Mouse (Mus musculus) heart, postnatal 0 days (tissue): ENCODE measurements around the gene Lzic. TPM values are rescaled to one million over a fixed set of nuclear protein-coding genes. Genes with fewer than 3 reads are reported as not detected.
A peak's percentile ranks its signal among the peaks of the same experiment; 100 is the strongest.
"Not testable (repeated sequence)": the region's sequence is repeated elsewhere in the genome, so short reads cannot be mapped to it uniquely, and the experiment has no call there.

Source experiments
- ATAC-seq: fragments of 200-750 bp; cut with Nextera tagmentation; 2 replicates; pipeline ENCODE4 v1.8.0; 2017; ENCODE audit warnings: low read depth, moderate number of reproducible peaks, moderate library complexity; ENCODE audit not compliant: insufficient read depth
- DNase-seq: peaks from one replicate; pipeline ENCODE4 v3.0.0-alpha.2; 2016; ENCODE audit warnings: low spot score
- H3K27ac ChIP-seq: fragments of 300-500 bp; sonication (generic); 2 replicates; pipeline ENCODE4 v1.5.1; 2014; ENCODE audit warnings: low read depth, mild to moderate bottlenecking
- H3K27me3 ChIP-seq: fragments of 300-500 bp; sonication (generic); 2 replicates; pipeline ENCODE4 v1.6.1; 2014; ENCODE audit warnings: low read length, mixed read lengths; ENCODE audit not compliant: control insufficient read depth, insufficient read depth
- H3K36me3 ChIP-seq: fragments of 300-500 bp; sonication (generic); replicated peaks from 2 replicates; pipeline ENCODE4 v1.6.1; 2014; ENCODE audit warnings: low read length, mixed read lengths; ENCODE audit not compliant: control insufficient read depth, insufficient read depth
- H3K4me1 ChIP-seq: fragments of 300-500 bp; sonication (generic); 2 replicates; pipeline ENCODE4 v1.6.1; 2014; ENCODE audit warnings: antibody characterized with exemption; ENCODE audit not compliant: control insufficient read depth, insufficient read depth
- H3K4me2 ChIP-seq: fragments of 300-500 bp; sonication (generic); 2 replicates; pipeline ENCODE4 v1.6.1; 2014; ENCODE audit warnings: low read depth, mild to moderate bottlenecking, low read length, moderate library complexity
- H3K4me3 ChIP-seq: fragments of 300-500 bp; sonication (generic); 2 replicates; pipeline ENCODE4 v1.5.1; 2014; ENCODE audit warnings: low read depth, low read length
- H3K9ac ChIP-seq: fragments of 300-500 bp; sonication (generic); replicated peaks from 2 replicates; pipeline ENCODE4 v1.6.1; 2014; ENCODE audit warnings: low read depth, low read length, mixed read lengths
- H3K9me3 ChIP-seq: fragments of 300-500 bp; sonication (generic); replicated peaks from 2 replicates; pipeline ENCODE4 v1.6.1; 2016; ENCODE audit warnings: low read length; ENCODE audit not compliant: control insufficient read depth
- CTCF ChIP-seq: IDR thresholded peaks from 2 replicates; pipeline ENCODE4 v1.5.1; 2016; ENCODE audit warnings: antibody characterized with exemption, control low read depth, low read depth
- EP300 ChIP-seq: IDR thresholded peaks from 2 replicates; pipeline ENCODE4 v1.6.1; 2016; ENCODE audit warnings: antibody characterized with exemption, low read depth
- WGBS: fragments of 180-500 bp; shearing (Covaris S2); extraction: QIAGEN DNeasy Blood & Tissue Kit; methylation state at CpG from one replicate; pipeline ENCODE4 v1.1.7; 2014; 5-methylcytosine and 5-hydroxymethylcytosine counted together
- polyA plus RNA-seq: library from polyadenylated mRNA; unstranded; fragments of >200 nt; fragmentation: Nextera tagmentation; extraction: Ambion mirVana; gene quantifications from 2 replicates; pipeline ENCODE4 v1.2.1, GENCODE M21; 2015
- total RNA-seq: library from RNA; depleted of rRNA; stranded (reverse); fragments of >200 nt; gene quantifications from 2 replicates; pipeline ENCODE4 v1.2.3, GENCODE M21; 2014; ENCODE audit warnings: low replicate concordance

The Lzic gene
- total and polyA plus RNA-seq, 2 experiments from 2014 or later = 27.2 to 33.7 TPM

DNA sequence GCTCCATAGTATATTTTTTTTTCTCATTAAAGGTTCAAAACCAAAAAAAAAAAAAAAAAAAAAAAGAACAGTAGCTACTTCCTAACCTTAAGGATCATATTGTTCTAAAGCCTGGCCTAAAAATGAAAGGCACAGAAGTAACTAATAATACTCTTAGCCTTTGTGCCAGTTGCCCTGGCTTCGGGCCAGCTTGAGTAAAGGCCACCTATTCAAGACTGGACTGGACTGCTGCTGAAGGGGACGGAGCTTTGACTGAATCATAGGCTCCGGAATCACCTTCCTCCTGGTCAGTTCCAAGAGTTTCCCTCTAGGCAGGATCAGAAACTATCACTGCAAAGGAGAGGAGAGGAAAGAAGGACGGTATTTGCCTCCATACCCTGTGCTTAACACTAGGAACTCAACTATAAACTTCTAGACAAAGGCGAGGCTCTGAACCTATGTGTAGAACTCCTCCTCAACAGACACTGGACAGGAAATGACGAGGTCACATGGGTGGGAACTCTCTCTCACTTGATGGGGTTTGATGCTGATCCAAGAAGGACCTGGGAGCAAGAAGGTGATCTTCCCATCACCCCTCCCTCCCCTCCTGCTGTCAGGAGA, 27.1 kb upstream of the Lzic start:
- no peak overlapping the region for H3K4me3 ChIP-seq
- H3K27me3 ChIP-seq = no peaks in the 10 kb centered on the region
- ATAC-seq (peak; percentile 71), DNase-seq (peak; percentile 54)
- H3K4me1 ChIP-seq = peaks cover 3% of the 10 kb centered on the region; the same call in 1 of the 2 replicates
- H3K36me3 ChIP-seq = no peaks in the 10 kb centered on the region
- TF ChIP-seq EP300 = peak; percentile 38; the same call in 1 of the 2 replicates
- TF ChIP-seq CTCF = no peak
- WGBS = 53% methylated on average over 6 of the region's 6 CpGs
- H3K27ac ChIP-seq = peak overlapping the region; percentile 82
- no peaks in the 10 kb centered on the region for H3K9me3 ChIP-seq
- H3K9ac ChIP-seq = no peak overlapping the region
- 0 out of 2 replicates have a peak overlapping the region, but pooled peaks have one; percentile 2 for H3K4me2 ChIP-seq

DNA sequence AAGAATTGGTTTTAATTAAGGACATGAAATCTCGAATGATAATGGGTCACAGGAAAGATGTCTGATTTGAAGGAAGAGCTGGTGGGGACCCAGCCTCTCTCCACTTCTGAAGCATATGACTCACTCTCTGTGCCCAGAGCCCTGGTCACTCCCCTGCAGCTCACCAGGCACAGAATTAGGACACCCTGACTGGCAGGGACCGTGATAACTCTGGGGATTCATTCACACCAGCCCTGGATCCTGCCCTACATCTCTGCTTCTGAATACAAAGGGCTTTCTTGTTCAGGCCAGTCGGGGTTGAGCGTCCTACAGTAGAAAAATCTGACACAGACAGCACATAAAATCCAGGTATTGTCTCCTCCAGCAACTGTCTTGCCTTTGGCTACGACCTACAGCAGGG, 26.5 kb upstream of the Lzic start:
- H3K27me3 ChIP-seq = no peaks in the 10 kb centered on the region
- H3K27ac ChIP-seq = peak overlapping the region; percentile 82
- H3K4me1 ChIP-seq = peaks cover 3% of the 10 kb centered on the region; the same call in 1 of the 2 replicates
- H3K9me3 ChIP-seq = no peaks in the 10 kb centered on the region
- no peaks in the 10 kb centered on the region for H3K36me3 ChIP-seq
- ATAC-seq = no peak
- no peak overlapping the region for H3K4me3 ChIP-seq
- TF ChIP-seq EP300 (no peak), CTCF (no peak)
- 56% methylated on average over 5 of the region's 5 CpGs for WGBS
- no peak overlapping the region for H3K9ac ChIP-seq
- no peak for DNase-seq
- H3K4me2 ChIP-seq = no peak overlapping the region

DNA sequence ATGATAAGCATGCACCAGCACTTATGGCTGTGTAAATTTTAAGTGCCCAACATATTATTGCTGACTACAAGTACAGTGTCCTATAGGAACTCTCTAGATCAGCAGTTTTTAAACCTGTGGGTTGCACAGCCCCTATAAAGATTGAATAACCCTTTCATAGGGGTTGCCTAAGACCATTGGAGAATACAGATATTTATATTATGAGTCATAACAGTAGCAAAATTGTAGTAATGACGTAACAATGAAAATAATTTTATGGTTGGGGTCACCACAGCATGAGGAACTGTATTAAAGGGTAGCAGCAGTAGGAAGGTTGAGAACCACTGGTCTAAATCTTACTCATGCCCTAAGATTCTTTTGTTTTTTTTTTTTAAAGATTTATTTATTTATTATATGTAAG, 25.6 kb upstream of the Lzic start:
- 65% methylated on average over 1 of the region's 1 CpGs for WGBS

DNA sequence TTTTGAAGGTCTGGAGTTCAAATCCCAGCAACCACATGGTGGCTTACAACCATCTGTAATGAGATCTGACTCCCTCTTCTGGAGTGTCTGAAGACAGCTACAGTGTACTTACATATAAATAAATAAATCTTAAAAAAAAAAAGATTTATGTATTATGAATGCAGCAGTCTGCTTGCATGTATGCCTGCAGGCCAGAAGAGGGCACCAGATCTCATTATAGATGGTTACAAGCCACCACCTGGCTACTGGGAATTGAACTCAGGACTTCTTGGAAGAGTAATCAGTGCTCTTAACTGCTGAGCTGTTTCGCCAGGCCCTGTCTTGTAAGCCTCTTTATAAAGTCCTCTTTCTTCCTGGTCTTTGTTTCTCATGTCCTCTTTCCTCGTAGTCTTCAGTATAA, 24.6 kb upstream of the Lzic start:
- 94% methylated on average over 2 of the region's 2 CpGs for WGBS
- not testable (repeated sequence) for H3K9me3 ChIP-seq, H3K4me3 ChIP-seq, H3K9ac ChIP-seq, ATAC-seq, H3K36me3 ChIP-seq, H3K4me1 ChIP-seq, H3K4me2 ChIP-seq, DNase-seq, H3K27me3 ChIP-seq, H3K27ac ChIP-seq

More for the DNA sequence above, 25.6 kb upstream of the Lzic start:
- DNase-seq (no peak), ATAC-seq (no peak)
- H3K27ac ChIP-seq = no peak overlapping the region
- no peak for TF ChIP-seq CTCF
- no peak for TF ChIP-seq EP300
- H3K9me3 ChIP-seq = no peaks in the 10 kb centered on the region
- peaks cover 3% of the 10 kb centered on the region; the same call in 1 of the 2 replicates for H3K4me1 ChIP-seq
- no peak overlapping the region for H3K4me2 ChIP-seq
- H3K4me3 ChIP-seq = no peak overlapping the region
- no peak overlapping the region for H3K9ac ChIP-seq
- no peaks in the 10 kb centered on the region for H3K27me3 ChIP-seq
- H3K36me3 ChIP-seq = no peaks in the 10 kb centered on the region

DNA sequence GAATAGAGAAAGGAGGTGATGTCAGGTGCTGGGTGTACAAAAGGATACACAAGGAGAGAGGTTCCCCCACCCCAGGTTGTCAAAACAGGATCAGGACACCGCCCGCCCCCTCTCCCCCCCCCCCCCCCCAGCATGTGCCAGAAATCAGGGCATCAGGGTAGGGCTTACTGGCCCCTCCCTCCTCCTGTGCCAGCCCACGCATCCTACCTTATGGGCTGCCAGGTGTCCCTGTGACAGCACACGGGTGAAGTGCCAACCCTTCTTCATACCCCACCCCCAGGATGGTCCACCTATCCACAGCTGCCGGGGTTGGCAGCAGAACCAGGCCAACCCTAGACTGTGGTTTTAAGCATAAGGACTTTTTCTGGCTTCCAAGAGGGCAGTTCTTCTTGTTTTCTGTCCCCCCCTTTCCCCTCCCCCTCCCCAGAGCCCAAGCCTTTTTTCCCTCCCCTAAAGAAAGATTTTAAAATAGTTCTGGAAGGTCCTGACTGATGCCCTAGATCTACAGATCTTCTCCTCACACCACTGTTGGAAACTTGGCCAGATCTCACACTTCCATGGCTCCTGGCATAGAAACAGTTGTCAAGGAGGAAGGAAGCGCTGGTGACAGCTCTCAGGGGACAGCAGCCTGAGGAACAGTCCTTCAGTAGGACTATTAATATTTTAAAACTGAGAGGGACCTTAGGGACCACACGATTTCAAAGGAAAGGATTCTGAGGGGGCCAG, 23.3 kb upstream of the Lzic start:
- ATAC-seq (peak; percentile 31; the same call in 1 of the 2 replicates), DNase-seq (no peak)
- H3K9me3 ChIP-seq = no peaks in the 10 kb centered on the region
- no peak overlapping the region for H3K9ac ChIP-seq
- 49% methylated on average over 6 of the region's 7 CpGs for WGBS
- H3K4me3 ChIP-seq = no peak overlapping the region
- no peaks in the 10 kb centered on the region for H3K36me3 ChIP-seq
- no peak overlapping the region for H3K4me2 ChIP-seq
- peaks cover 3% of the 10 kb centered on the region; the same call in 1 of the 2 replicates for H3K4me1 ChIP-seq
- no peak for TF ChIP-seq EP300
- no peak for TF ChIP-seq CTCF
- H3K27ac ChIP-seq = 0 out of 2 replicates have a peak overlapping the region, but pooled peaks have one; percentile 1
- no peaks in the 10 kb centered on the region for H3K27me3 ChIP-seq
